Mouse (Mus musculus) adipocyte (in vitro differentiated cells): ENCODE data around the gene Olfr1346.
A peak's percentile ranks its signal among the peaks of the same experiment; 100 is the strongest.
"Not testable (repeated sequence)": the region's sequence is repeated elsewhere in the genome, so short reads cannot be mapped to it uniquely, and the experiment has no call there.

Experiments used
- DNase-seq: peaks from one replicate; pipeline ENCODE4 v3.0.0-alpha.2; 2016; ENCODE audit warnings: low spot score

The Olfr1346 gene

DNA sequence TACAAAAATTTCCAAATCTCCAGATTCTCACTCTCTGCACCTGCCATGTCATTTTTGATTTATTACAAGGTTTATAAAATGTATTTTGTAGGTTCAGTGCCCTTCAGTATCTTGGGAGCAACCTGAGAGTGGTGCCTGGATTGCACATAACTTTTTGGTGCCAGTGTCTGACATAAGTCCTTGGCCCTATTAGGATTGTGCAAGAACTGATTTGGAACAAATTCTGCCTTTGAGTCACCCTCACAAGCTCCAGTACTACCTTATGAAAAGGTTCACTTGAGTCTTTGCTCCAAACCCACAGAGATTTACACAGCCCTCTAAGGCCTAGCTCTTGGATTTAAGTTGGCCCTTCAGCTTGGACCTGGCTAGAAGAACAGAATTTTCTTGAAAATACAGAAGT is at the start of gene Olfr1346:
Gene Olfr1346, plus strand, starts transcription at position 151 of the 400 bp plus-strand sequence.
- no peak for DNase-seq

DNA sequence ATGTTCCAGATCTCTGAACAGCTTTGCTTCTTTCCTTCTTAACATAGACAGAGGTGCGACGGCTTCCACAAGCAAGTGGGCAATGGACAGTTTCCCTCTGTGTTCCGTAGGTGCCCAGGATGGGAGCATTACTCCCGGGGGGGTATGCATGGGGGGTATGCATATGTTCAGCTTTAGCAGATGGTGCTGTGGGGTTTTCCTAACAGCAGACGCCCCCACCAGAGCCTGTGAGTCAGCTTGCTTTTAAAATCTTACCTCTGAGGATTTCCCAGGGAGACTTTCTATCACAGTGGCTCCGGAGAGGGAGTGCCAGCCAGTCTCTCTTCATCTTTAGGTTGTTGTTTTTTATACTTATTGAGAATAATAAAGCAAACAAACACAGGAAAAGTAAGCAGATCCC is 47.0 kb upstream of the Olfr1346 start:
- no peak for DNase-seq

DNA sequence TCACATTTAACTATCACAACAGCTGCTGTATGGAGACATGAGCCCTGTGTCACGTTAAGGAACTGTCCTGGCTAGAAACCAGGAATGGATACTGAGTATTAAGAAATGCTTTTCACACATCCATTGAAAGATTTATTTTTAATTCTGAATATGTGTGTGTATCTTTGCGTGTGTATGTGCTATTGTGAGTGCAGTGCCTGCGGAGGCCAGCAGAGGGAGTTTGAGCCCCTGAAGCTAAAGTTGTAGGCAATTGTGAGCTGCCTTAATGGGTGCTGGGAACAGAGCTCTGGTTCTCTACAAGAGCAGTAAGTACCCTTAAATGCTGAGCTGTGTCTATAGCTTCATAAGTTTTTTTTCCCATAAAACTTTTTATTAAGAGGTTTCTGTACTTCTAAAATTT is 37.5 kb upstream of the Olfr1346 start:
- no peak for DNase-seq

DNA sequence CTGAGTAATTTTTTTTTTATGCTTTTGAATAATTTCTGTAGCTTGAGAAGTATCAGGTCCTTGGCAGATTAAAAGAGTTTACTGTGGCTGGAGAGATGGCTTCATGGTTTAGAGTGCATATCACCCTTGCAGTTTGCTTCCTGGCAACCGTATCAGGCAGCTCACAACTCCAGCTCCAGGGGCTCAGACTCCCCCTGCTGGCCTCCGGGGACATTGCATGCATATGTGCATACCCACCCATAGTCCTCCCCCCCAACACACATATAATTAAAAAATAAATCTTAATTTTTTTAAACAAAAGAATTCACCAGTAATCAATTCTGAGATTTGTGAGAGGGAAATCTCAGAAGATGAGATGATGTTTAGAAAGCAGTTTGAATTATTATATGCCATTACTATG is 36.6 kb upstream of the Olfr1346 start:
- peak; percentile 3 for DNase-seq

DNA sequence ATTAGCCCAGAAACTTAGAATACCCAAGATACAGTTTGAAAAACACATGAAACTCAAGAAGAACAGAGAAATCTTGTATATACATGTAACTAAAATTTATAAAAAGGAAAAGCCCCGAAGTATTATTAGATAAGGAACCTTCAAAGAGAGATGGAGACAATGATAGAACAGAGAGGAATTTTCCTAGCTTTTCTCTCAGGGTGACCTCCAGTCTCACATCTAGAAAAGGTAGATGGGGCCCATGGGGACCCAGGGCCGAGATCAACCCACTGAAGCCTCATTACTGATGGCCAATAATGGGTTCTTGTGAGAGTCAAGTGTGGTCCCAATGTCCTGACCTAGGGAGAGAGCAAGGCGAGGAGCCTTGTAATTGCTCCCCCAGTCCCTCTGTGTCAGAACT is 28.5 kb upstream of the Olfr1346 start, which contains the start of gene Olfr1344:
Gene Olfr1344, plus strand, starts transcription at position 301 of the 400 bp plus-strand sequence.
- DNase-seq = no peak

DNA sequence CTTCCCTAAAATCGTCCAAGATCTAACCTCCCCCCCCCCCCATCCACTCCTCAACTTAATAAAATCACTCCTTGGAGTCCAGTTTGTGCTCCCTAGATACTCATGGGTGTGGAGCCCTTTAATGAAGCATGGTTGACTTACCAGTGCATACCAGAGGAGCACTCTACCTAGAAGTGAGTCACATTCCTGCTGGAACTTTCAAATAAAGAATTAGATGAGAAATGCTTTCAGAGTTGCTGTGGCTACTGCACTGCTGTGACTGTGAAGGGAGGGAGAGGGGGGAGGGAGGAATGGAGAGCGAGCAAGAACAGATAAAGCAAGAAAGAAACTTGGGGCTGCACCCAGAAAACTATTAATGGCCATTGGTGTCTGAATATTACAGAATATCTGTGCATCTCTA is 25.7 kb upstream of the Olfr1346 start:
- DNase-seq = no peak

DNA sequence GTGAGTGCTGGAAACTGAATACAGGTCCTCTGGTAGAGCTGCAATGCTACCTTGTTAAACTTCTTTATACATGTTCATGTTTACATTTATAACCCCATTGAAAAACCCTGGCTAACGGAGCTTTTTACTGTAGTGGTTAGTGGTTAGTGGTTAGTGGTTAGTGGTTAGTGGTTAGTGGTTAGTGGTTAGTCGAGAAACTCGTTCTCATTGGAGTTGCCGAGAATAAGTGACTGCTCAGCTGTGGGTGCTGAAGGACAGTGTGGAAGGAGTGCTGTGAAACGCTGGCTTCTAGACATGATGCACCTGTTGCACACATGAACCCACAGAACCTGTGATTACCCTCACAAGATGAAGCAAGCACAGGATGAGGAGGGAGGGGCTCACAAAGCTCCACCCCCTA is 19.1 kb upstream of the Olfr1346 start:
- no peak for DNase-seq

DNA sequence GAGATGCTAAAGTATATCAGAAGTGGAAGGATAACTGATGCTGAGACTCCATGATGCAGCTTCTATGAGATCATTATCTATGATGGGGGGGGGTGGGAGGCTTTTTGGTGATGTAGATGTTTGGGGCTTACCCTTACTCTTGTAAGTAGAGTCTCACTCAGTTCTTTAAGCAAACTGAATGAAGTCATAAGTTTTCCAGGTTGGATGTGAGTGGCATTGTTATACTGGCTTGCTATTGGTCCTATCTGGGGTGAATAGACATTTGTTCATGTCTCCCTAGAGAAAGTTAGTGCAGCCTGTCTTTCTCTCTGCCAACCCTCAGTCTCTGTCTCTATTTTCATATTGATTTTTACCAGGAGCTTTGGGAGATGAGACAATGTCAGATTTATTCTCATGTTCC is 11.0 kb upstream of the Olfr1346 start, which contains the start of gene Olfr1336:
Gene Olfr1336, plus strand, starts transcription at position 301 of the 400 bp plus-strand sequence.
- DNase-seq = no peak

DNA sequence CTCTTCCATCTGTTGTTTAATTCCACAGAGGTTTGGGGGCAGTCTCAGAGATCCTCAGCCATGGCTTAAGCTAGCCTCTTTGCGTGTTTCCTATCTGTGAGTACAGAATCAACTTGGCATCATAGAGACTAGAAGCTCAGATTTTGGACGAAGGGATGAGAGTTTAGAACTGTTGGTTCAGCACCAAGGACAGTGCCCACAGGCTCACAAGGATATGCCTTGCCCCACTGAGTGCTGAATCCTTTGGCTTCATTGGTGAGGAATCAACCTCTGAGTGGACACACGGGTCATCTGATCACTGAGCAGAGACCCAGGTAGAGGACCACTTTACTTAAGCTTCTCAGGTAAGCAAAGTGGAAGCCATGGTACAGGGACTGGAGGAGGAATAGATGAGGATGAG is 10.5 kb upstream of the Olfr1346 start:
- peak; percentile 7 for DNase-seq

DNA sequence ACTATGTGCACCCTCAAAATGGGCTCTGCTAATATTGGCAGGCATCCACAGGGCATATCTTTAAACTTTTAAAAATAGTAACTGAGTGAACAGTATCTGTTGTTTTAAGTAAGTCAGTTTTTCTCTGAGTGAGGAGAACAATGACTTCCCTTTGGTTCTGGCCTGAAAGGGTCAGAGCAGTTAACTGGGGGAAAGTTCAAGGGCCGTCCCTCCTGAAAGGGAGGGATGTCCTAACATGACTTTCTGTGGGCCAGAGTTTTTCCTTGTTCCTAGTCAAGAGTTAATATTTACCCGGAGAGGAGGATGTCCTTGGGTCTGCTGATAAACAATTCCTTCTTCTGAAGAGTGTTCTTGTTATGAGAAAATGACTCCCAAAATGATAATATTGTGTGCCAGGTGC is 10.7 kb downstream of the Olfr1346 start:
- DNase-seq = not testable (repeated sequence)

DNA sequence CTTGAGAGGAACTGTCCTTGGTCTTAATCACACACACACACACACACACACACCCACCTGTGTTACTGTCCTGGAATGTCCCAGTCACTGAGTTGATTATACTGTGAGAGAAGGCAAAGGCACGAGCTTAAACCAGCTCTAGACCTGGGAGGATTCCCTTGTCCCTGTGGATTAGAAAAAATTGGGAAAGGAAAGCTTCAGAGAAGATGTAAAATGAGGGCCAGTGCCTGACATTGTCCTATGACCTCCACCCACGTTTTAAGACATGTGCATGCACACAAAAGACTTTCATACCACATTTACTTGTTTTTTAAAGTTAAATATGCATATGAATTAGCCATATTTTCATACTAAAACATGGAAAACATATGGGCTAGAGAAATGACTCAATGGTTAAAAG is 19.9 kb downstream of the Olfr1346 start, which contains the start of gene Olfr5:
Gene Olfr5, minus strand, starts transcription at position 101 of the 400 bp plus-strand sequence.
- no peak for DNase-seq

DNA sequence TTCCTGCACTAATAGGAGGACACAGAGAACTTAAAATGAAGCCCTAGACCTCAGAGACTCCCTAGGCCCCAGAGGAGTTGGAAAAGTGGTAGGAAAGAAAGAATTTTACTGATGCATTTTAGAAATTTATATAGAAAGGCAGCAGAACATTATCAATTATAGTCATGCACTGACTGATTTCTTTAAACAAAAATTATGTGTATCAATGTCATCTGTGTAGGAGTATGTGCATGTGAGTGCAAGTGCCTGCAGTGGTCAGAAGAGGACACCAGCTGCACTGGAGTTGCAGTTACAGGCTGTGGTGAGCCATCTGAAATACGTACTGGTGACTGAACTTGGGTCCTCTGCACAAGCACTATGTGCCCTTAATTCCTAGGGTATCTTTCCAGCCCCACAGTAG is 32.8 kb downstream of the Olfr1346 start, which contains the start of gene Olfr1347:
Gene Olfr1347, minus strand, starts transcription at position 101 of the 400 bp plus-strand sequence.
- no peak for DNase-seq

DNA sequence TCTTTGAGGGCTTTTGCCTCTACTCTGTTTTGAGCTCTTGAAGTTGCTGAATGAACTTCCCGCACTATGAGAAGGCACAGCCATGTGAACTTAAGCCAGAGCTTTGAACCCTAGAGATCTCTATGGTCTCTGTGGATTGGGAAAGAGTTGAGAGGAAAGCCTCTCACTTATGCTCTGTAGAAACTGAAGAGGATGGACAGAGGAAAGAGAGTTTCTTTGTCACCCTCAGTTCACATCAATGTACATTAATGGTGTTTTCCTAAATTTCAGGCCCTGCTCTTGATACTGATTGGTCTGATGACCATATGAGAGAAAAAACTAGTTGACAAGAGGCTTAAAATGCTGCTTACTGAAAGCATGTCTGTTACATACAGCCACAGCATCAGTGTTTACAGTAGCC is 41.7 kb downstream of the Olfr1346 start, which contains the start of gene Olfr1348:
Gene Olfr1348, minus strand, starts transcription at position 101 of the 400 bp plus-strand sequence.
- no peak for DNase-seq

DNA sequence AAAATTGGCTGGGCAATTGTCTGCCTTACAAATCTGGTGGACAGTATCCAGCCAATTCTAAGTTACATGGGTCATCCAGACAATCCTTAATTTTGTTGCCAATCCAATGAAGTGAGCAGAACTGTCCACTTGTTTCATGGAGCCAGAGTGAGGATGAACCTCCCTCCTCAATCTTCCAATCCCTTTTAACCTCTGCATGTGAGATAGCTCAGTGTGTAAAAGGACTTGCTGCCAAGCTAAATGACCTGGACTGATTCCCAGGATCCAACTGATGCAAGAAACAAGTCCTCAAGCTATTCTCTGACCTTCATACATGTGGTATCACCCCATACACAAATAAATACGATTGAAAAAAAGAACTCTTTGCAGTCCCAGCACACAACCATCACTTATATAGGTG is 54.8 kb downstream of the Olfr1346 start:
- no peak for DNase-seq

DNA sequence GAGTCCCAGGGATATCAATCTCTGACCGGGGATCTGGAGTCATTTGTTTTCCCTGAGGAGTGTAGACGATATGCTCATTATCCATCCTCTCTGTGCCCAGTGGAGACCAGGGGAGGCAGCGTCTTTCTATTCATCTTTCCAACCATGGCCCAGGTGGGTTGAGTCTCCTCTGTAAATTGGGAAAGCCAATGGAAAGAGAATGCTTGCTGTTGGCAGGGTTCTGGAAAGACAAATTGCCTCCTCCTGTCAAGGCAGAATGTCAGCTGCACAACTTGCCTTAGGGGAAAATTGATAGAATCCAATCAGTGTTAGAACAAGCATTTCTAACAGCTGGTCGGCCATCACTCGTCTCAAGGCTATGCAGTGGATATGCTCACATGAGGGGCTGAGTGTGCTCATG is 55.9 kb downstream of the Olfr1346 start, which contains the start of gene Olfr1349:
Gene Olfr1349, minus strand, starts transcription at position 101 of the 400 bp plus-strand sequence.
- no peak for DNase-seq

DNA sequence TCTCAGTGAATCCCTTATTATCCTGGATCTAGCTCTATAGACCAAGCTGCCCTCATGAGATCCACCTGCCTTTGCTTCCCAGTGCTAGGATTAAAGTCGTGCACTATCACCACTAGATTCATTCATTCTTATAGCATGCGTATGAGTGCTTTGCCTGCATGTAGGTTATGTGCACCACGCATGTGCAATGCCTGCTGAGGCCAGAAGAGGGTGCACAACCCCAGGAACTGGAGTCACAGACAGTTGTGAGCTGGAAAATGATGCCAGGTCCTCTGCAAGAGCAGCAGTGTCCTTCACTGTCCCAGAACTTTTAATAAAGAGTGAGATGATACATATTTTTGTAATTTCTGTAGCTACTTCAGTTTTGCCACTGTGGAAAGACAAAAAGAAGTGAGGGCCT is 58.1 kb downstream of the Olfr1346 start:
- DNase-seq = no peak

DNA sequence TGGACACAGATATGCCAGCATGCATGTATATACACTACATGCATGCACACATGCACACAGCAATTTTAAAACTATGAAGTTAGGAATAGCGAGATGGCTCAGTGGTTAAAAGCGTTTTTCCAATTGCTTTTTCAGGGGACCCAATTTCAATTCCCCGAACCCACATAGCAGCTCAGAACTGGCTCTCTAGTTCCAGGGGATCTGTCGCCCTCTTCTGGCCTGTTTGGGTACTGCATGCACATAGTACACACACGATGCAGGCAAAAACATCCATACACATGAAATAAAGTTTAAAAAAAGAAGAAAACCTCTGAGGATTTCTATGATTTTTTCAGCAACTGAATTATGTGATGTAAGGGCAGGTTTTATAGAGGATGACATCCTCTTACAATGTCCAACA is 59.2 kb downstream of the Olfr1346 start:
- no peak for DNase-seq
